Mouse (Mus musculus): ENCODE data around the gene Kctd6.
"Not testable (repeated sequence)": the region's sequence is repeated elsewhere in the genome, so short reads cannot be mapped to it uniquely, and the experiment has no call there.

The Kctd6 gene

GRCm38 (mm10) chr14:8250141-8250871, 36.4 kb downstream of the Kctd6 start:
- DNase-seq: no peak

DNA sequence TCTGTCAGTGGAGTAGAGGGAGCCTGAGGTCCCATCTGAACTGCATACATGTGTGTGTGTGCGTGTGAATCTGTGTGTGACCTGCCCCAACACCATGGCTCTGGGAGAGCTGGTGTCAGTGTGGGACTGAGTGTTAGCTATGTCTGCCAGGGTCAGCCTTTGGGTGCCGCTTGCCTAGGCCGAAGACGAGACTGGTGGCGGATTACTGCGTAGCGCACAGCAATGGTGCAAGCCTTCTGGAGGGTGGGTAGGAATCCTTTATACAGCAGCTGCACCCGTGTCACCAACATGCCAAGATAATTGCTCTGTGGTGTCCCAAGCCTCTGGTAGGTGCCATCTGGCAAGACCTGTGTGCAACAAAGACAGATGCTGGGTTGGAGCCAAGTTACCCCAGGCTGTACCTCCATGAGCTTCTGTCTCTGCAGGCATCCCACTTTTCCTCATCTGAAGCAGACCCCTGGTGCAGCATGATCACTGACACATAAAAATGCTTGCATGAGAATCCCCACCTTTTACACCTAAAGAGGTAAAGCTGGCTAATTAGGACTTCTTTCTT, 37.5 kb downstream of the Kctd6 start:
- no peak for DNase-seq

DNA sequence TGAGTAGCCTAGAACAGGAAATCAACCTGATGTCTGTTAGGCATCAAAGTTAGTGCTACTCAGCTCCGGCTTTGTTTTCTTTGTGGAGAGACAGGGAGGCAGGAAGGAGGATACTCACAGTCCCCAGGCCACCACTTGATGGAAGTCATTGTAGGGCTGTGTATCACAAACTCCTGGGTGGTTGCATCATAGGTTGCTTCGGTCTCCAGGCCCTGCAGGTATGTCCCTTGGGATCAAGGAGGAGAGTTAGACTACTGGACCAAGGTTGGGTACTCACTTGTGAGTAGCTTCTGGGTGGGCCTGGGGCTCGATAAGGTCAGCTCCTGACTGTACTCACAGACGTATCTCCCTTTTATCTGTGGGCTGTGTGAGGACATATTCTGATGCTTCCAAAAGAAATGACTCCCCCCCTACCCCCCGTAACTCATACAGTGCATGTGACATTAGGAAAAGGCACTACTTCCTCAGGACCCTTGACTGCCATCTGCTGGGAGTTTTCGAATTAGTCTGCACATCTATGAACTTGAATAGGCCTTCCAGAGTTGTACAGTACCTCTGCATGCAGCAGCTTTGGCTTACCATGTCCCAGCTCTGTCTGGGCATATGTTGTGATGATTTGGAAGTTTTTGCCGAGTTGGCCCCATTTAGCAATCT, 41.3 kb downstream of the Kctd6 start:
- DNase-seq: peak; percentile 56

DNA sequence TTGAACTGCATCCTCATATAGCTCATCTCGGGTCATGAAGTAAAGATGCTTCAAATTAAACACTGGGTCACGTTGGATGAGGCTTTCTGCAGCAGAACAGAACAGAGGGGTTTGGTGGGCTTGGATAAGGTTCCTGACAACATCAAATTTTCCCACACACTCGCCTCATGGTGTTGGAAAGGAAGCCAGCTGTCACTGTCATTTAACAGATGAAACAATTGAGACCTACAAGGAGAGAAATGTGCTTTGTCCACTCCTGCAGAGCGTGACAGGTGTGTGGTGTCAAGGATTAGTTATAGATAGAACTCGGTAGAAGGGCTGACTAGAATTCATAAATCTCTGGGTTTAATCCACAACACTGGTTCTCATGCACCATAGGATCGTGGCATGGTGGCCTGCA, 42.1 kb downstream of the Kctd6 start:
- DNase-seq: no peak

- no peak for DNase-seq
These were observed 42.9 kb downstream of the Kctd6 start for GRCm38 (mm10) chr14:8256881-8257280.

DNA sequence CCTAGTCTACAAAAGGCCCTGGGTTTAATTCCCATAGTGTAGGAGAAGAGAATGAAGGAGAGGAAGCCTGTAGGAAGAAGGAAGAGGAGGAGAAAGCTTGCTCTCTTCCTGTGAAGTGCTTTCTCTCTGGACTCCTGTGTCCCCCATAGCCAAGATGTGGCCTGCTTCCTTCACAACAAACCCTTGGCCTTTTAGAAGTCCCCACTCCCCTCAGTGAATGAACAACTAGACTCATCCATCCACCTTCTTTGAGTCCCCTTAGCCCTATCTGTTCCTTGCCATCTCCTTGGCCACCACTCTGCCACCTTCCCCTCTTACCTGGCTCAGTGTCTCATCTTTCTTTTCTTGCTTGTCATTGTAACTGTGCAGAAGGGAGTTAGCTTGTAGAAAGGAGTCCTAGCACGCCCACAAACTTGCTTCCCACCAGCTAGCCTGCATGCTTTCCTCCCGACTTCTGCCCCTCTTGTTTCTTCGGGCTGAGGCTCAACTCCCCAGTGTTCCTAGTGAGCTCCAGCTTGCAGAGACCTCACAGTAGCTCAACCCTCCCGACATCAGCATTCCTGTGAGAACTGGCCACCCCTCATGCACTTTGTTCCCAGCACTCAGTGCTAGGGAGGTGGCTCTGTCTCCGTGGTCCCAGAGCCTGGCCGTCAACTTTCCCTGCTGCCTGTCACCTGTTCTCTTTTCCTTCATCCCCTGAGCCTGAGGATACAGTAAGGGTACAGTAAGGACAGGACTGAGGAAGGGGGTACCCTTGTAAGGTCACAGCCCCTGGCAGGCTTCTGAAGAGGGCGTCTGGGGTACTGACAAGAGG, 43.8 kb downstream of the Kctd6 start:
- DNase-seq: no peak

GRCm38 (mm10) chr14:8258335-8258627, 44.3 kb downstream of the Kctd6 start:
- DNase-seq: no peak

GRCm38 (mm10) chr14:8258752-8259151, 44.8 kb downstream of the Kctd6 start:
- no peak for DNase-seq

DNA sequence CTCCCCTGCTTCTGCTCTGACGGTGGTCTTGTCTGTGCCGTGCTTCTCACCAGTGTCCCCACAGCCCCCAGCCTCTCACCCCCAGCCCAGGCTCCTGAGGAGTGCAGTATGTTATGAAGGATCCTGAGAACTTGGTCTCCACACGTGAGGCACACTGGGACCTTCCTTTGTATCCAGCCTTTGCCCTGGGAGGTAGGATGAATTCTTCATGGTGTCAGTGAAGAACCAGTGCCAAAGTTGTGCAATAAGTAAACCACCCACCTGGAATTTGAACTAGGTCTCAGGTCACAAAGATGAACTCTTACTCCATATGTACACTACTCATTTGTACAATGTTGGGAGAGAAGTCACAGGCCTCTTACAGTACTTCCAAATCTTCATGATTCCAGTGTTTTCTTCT, 45.2 kb downstream of the Kctd6 start, which contains the start of gene Acox2:
TSS of gene Acox2 (minus strand) at position 188 of the 400 bp plus-strand sequence.
- no peak for DNase-seq

GRCm38 (mm10) chr14:8260214-8260613, 46.3 kb downstream of the Kctd6 start:
- no peak for DNase-seq

DNA sequence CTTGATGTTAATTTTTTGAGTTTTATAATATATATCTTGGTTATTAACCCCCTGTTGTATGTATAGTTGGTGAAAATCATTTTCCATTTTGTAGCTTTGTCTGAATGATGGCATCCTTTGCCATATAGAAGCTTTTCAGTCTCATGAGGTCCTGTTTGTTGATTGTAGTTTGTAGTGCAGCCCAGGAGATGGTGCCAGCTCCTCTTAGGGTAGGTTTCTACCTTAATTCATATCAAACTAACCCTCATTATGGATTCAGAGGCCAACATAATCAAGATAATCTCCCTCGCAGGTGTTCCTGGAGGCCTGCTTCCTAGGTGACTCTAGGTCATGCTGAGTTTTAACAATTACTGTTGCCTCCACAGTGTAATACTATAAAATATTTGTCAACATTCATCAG, 48.3 kb downstream of the Kctd6 start:
- DNase-seq: no peak

GRCm38 (mm10) chr14:8264378-8264777, 50.4 kb downstream of the Kctd6 start:
- no peak for DNase-seq

- DNase-seq: not testable (repeated sequence)
These were observed 57.3 kb downstream of the Kctd6 start for GRCm38 (mm10) chr14:8271281-8271680.

All from cerebellum, adult 9-10 months (tissue).